Mouse (Mus musculus): ENCODE measurements around the gene Il11ra1.
"Not testable (repeated sequence)": the region's sequence is repeated elsewhere in the genome, so short reads cannot be mapped to it uniquely, and the experiment has no call there.

The Il11ra1 gene

GRCm38 (mm10) chr4:41681176-41681575 lies 18.6 kb upstream of the Il11ra1 start:
- no peak for DNase-seq (ENCODE audit: low spot score)

GRCm38 (mm10) chr4:41681947-41682346 lies 17.8 kb upstream of the Il11ra1 start:
- no peak for DNase-seq (ENCODE audit: low spot score)

GRCm38 (mm10) chr4:41682789-41683188 lies 17.0 kb upstream of the Il11ra1 start:
- no peak for DNase-seq (ENCODE audit: low spot score)

GRCm38 (mm10) chr4:41683303-41683702 lies 16.5 kb upstream of the Il11ra1 start:
- DNase-seq (ENCODE audit: low spot score): not testable (repeated sequence)

- not testable (repeated sequence) for DNase-seq (ENCODE audit: low spot score)
These were observed 15.5 kb upstream of the Il11ra1 start for GRCm38 (mm10) chr4:41684131-41684930.

GRCm38 (mm10) chr4:41684931-41685453 lies 14.8 kb upstream of the Il11ra1 start:
- DNase-seq (ENCODE audit: low spot score): not testable (repeated sequence)

GRCm38 (mm10) chr4:41685882-41686492 lies 13.8 kb upstream of the Il11ra1 start:
- not testable (repeated sequence) for DNase-seq (ENCODE audit: low spot score)

- not testable (repeated sequence) for DNase-seq (ENCODE audit: low spot score)
These were observed 11.2 kb upstream of the Il11ra1 start for GRCm38 (mm10) chr4:41688562-41688961.

GRCm38 (mm10) chr4:41690014-41690413 lies 9.8 kb upstream of the Il11ra1 start:
- DNase-seq (ENCODE audit: low spot score): not testable (repeated sequence)

GRCm38 (mm10) chr4:41693511-41693910 lies 6.3 kb upstream of the Il11ra1 start:
- DNase-seq (ENCODE audit: low spot score): not testable (repeated sequence)

- DNase-seq (ENCODE audit: low spot score): not testable (repeated sequence)
These were observed 4.0 kb upstream of the Il11ra1 start for GRCm38 (mm10) chr4:41695800-41696199.

- not testable (repeated sequence) for DNase-seq (ENCODE audit: low spot score)
These were observed 3.3 kb upstream of the Il11ra1 start for GRCm38 (mm10) chr4:41696452-41696851.

- DNase-seq (ENCODE audit: low spot score): peak; percentile 48
These were observed 2.6 kb upstream of the Il11ra1 start, which contains the start of gene Cntfr for GRCm38 (mm10) chr4:41696930-41697841. TSS of gene Cntfr (minus strand) at chr4:41697089.

- not testable (repeated sequence) for DNase-seq (ENCODE audit: low spot score)
These were observed 1.3 kb upstream of the Il11ra1 start for GRCm38 (mm10) chr4:41698421-41699016.

GRCm38 (mm10) chr4:41700224-41700623 lies 435 bp downstream of the Il11ra1 start:
- not testable (repeated sequence) for DNase-seq (ENCODE audit: low spot score)

GRCm38 (mm10) chr4:41702226-41702625 lies 2.4 kb downstream of the Il11ra1 start:
- not testable (repeated sequence) for DNase-seq (ENCODE audit: low spot score)

GRCm38 (mm10) chr4:41704651-41705050 lies 4.9 kb downstream of the Il11ra1 start:
- DNase-seq (ENCODE audit: low spot score): no peak

GRCm38 (mm10) chr4:41705922-41706754 lies 6.3 kb downstream of the Il11ra1 start:
- DNase-seq (ENCODE audit: low spot score): no peak

GRCm38 (mm10) chr4:41707011-41707535 lies 7.3 kb downstream of the Il11ra1 start:
- DNase-seq (ENCODE audit: low spot score): peak; percentile 26

- DNase-seq (ENCODE audit: low spot score): no peak
These were observed 8.5 kb downstream of the Il11ra1 start for GRCm38 (mm10) chr4:41708192-41708745.
